Mouse (Mus musculus): ENCODE results near the gene Smchd1.

Smchd1 gene

GRCm38 (mm10) chr17:71310486-71311339 is 164.4 kb downstream of the Smchd1 start:
- DNase-seq (ENCODE audit: low read depth in 1 of 2, low spot score in 2 of 2), result peak; percentile 55 to 84

- no peak for DNase-seq (ENCODE audit: low read depth in 1 of 2, low spot score in 2 of 2)
These were observed 165.2 kb downstream of the Smchd1 start for GRCm38 (mm10) chr17:71309711-71310485.

- no peak for DNase-seq (ENCODE audit: low read depth in 1 of 2, low spot score in 2 of 2)
These were observed 166.0 kb downstream of the Smchd1 start for GRCm38 (mm10) chr17:71309141-71309540.

GRCm38 (mm10) chr17:71308296-71308695 is 166.8 kb downstream of the Smchd1 start:
- no peak for DNase-seq (ENCODE audit: low read depth in 1 of 2, low spot score in 2 of 2)

- DNase-seq (ENCODE audit: low read depth in 1 of 2, low spot score in 2 of 2), result no peak
These were observed 167.8 kb downstream of the Smchd1 start for GRCm38 (mm10) chr17:71307251-71307790.

- no peak for DNase-seq (ENCODE audit: low read depth in 1 of 2, low spot score in 2 of 2)
These were observed 168.4 kb downstream of the Smchd1 start for GRCm38 (mm10) chr17:71306716-71307115.

GRCm38 (mm10) chr17:71306091-71306490 is 169.1 kb downstream of the Smchd1 start:
- no peak for DNase-seq (ENCODE audit: low read depth in 1 of 2, low spot score in 2 of 2)

GRCm38 (mm10) chr17:71303444-71303843 is 171.7 kb downstream of the Smchd1 start:
- no peak for DNase-seq (ENCODE audit: low read depth in 1 of 2, low spot score in 2 of 2)

GRCm38 (mm10) chr17:71301413-71301812 is 173.7 kb downstream of the Smchd1 start:
- DNase-seq (ENCODE audit: low read depth in 1 of 2, low spot score in 2 of 2), result no peak

- peak; percentile 62 to 71 for DNase-seq (ENCODE audit: low read depth in 1 of 2, low spot score in 2 of 2)
These were observed 174.8 kb downstream of the Smchd1 start for GRCm38 (mm10) chr17:71300338-71300737.

GRCm38 (mm10) chr17:71299879-71300278 is 175.3 kb downstream of the Smchd1 start:
- DNase-seq (ENCODE audit: low read depth in 1 of 2, low spot score in 2 of 2), result peak; percentile 75 to 77

GRCm38 (mm10) chr17:71294570-71294969 is 180.6 kb downstream of the Smchd1 start:
- DNase-seq (ENCODE audit: low read depth in 1 of 2, low spot score in 2 of 2), result no peak

Data from monocyte, adult 2 months (primary cell).